Mouse (Mus musculus): ENCODE results near the gene Ssr2.

- TF ChIP-seq CTCF (IDR thresholded peaks at IDR 0.05; ENCODE audit: control insufficient read depth, insufficient read depth, insufficient read length) = no peak
- TF ChIP-seq MAX (IDR thresholded peaks at IDR 0.05) = no peak
- no peak for TF ChIP-seq USF1 (IDR thresholded peaks at IDR 0.05; ENCODE audit: low read depth)
- no peak for TF ChIP-seq CEBPB (IDR thresholded peaks at IDR 0.05; ENCODE audit: low read depth)
Measured at GRCm38 (mm10) chr3:88563442-88563841, 12.2 kb upstream of the Ssr2 start.
